Mouse (Mus musculus) liver (tissue): ENCODE measurements around the gene Uba3.

Experiments used
- DNase-seq: peaks from one replicate; pipeline ENCODE4 v3.0.0-alpha.2; 2020; ENCODE audit warnings: mixed read lengths

The Uba3 gene

DNA sequence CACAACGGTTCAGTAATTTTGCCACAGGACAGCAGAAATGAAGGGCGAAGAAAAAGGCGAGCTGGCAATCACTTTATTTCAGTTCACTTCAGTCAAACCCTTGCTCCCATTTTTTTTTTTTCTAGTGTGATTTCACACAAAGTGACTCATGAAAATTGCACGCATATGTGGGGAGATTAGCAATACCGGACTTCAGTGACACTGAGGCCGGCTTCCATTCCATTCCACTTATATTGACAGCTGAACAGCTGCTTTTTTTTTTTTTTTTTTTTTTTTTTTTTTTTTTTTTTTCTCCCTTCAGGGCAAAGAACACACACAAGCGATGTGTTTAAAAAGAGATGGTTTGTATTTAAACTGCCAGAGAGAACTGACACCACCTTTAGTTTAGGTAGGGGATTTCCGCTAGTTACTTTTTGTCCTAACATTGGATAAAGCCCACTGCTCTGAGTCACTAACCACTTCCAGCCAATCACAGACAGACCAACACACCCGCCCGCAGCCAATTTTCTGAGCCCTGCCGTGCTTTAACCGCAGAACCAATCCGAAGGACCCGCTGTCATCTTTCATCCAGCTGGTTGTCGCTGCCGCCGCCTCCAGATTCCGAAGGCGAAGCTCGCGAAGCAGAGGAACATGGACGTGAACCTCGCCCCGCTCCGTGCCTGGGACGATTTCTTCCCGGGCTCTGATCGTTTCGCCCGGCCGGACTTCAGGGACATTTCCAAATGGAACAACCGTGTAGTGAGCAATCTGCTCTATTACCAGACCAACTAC is 4.9 kb upstream of the Uba3 start, which contains the start of gene Arl6ip5:
Arl6ip5 (plus strand) TSS at position 499 of the 771 bp plus-strand sequence.
- DNase-seq = peak; percentile 91

DNA sequence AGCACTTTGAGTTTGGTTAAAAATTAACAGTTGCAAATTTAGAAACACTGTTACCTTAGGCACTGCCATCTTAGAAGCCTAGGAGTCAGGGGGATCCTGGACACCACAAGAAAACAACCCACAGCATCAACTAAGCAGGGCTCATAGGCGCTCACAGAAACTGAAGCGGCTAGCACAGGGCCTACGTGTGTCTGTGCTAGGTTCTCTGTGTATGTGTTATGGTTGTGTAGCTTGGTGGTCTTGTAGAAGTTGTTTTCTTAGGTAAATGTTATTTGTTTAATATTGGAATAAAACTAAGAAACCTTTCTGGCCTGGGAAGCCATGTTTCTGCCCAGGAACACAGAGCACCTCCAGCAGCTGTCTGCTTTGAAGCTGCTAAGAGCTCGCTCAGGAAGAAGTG is 4.3 kb upstream of the Uba3 start:
- DNase-seq = no peak

DNA sequence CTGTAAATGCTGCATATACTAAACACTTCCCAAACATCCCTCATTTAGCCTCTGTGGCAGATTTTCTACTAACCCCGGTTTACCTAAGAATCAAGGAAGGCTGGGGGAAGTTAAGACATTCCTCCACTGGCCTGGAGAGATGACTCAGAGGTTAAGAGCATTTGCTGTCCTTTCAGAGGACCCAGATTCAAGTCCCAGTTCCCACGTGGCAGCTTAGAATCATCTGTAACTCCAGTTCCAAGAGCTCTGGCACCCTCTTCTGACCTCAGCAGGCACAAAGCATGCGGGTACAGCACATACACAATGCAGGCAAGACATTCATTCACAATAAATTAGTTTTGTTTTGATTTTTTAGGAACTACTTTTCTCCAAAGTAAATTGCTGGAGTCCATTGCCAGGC is 3.8 kb upstream of the Uba3 start:
- DNase-seq = no peak

DNA sequence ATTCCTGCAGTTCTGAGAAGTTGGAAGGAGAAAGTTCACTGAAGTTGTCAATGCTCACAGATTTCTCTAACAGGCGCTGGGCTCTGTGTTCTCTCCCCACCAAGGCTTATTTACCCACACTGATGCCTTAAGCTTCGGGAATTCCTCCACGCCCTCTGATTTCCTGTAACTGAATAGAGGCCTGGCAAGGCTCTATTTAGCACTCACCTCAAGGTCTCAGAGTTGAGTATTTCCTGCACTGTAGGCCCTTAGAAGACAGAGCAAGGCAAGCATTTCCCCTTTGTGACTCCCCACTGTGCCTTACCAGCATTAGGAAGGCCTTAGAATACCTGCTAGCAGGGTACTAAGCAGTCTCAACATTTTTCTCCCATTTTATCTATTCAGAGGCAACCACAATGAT is 3.0 kb upstream of the Uba3 start:
- no peak for DNase-seq

DNA sequence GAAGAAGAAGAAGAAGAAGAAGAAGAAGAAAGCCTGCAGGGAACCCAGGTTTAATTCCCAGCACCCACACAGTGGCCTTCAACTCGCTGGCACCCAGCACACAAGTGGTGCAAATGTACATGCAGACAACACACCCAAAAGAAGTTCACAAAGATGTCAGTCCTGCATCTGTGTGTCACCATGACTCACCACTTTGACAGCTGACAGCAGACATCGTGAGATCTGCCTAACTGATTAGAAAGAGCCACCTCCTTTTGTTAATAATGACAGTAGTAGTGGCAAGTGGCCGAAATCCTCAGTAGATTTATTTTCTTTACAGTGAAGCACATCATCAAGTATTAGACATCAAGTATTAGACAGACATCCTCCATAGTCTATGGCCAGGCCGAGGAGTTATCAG is 1.6 kb upstream of the Uba3 start:
- peak; percentile 35 for DNase-seq

DNA sequence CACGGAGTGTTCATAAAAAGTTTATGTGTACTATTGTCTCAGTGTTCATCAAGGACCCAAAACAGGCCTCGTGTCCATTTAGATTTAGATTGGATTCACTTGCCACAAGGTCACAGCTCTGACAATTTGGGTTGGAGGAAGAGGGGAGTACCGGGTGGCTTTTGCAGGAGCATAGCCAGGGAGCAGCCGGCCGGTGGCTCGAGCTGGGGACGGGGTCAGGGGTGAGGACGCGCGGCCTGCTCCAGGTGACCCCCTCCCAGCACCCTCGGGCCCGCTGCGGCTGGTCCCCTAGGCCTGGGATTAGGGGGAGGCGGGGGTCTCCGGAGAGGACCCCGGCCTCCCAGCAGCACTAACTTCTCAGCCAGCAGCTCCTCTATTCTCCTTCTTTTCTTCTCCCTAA is 495 bp downstream of the Uba3 start:
- DNase-seq = peak; percentile 51

DNA sequence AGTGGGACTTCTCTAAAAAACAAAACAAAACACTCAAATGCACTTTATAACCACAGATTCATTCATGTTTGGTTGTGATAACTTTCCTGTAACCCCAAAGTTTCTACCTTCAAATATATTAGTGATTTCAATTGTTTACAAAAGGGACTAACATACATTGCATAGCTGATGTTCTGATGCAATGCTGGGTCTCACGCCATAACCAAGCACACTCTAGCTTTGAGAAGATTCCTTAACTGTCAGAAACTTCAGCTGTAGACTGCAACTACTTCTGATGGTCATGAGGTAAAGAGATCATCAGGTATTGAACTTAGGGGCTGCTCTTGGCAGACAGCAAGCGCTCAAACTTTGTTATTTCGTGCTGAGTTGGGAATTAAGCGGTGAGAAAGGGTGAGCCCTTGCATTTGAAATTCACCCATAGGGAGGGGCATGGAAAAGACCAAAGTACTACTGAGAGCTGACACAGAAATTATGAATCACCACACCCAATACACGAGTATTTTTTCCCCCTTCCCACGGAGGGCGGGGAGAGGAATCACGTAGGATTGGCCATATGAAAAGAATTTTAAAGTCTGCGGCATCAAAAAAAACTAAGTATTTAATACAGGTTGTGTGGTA is 1.1 kb downstream of the Uba3 start:
- DNase-seq = peak; percentile 7

DNA sequence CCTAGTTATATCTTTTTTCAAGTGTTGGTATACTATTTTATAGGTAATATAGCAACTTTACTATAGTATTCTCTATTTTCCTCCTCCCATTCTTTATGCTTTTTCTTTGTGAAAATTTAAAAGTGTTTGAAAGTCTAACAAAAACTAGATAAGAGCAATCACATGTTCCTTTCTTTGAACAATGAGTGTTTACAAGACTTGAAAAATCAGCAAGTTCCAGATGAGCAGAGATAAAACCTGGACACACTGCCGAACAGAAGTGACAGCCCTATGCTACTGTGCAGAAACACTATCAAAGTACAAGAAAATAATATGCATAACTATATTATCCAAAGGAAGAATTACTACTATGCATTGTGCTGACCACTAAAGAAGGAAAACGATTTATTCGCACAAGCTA is 3.0 kb downstream of the Uba3 start:
- no peak for DNase-seq

DNA sequence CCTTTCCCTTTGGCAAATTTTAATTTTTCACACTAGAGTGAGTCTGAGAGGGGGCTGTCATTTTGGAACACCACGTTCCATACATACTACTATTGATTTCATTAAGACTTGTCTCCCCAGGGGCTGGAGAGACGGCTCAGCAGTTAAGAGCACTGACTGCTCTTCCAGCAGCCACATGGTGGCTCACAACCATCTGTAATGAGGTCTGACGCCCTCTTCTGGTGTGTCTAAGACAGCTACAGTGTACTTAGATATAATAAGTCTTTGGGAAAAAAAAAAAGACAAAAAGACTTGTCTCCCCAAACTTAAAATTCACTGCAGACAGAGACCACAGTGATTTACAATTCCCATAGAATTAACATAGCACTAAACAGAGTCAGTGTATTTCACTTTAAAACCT is 5.0 kb downstream of the Uba3 start:
- no peak for DNase-seq

DNA sequence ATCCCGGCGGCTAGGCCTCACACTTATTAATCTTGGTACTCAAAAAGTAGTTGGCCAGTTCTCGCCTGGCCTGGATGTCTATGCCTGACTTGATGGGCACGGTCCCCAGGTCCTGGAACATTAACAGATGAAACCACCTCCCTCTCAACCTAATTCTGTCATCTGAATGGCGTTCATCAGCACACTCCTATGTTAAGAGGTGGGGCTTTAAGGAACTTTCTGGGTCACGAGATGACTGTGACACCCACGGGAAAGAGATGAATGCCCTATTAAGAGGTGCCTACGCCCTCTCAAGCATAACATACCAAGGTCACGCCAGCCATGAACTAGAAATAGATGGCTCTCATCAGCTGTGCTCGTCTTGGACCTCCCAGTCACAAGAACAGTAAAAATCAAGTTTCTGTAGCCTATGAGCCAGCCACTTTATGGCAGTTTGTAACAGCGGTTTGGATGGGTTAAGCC is 26.0 kb downstream of the Uba3 start:
- DNase-seq = no peak

DNA sequence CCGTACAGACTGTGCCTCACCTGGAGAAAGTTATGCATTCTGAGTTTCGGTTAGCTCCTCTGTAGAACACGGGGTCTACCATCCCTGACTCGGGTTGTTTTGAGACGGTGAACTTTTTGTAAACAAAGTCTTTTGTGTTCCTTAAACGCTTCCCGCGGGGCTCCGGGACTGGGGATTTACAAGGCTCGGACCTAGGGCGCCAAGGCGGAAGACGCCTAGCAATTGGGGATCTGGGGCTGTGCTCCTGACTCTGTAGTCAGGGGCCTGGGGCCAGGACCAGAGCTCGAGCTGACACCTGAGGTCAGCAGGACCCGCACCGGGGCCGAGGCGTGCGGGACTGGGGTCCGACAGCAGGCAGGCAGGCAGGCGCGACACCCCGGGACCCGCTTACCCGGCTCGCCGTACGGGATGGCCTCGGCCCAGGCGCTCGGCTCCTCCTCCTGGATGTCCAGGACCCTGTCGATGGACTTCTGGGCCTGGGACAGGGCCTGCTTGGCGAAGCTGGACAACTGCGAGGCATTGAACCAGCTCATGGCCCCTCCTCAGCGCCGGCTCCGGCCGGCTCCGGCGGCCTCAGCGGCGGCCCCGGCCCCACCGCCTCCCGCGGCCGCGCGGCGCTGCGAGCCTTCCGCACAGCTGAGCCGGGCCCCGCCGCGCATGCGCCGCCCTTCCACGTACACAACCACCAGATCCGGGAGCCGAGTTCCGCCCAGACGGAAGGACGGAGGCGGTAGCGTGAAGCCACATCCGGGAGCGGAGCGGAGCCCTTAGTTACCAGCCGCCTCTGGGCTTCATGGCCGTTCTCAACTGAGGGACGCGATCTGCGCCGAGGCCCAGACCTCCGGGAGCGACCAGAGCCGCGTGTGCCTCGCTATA is 26.7 kb downstream of the Uba3 start, which contains the start of gene Tmf1:
Tmf1 (minus strand) TSS at position 632 of the 876 bp plus-strand sequence.
- peak; percentile 98 for DNase-seq

DNA sequence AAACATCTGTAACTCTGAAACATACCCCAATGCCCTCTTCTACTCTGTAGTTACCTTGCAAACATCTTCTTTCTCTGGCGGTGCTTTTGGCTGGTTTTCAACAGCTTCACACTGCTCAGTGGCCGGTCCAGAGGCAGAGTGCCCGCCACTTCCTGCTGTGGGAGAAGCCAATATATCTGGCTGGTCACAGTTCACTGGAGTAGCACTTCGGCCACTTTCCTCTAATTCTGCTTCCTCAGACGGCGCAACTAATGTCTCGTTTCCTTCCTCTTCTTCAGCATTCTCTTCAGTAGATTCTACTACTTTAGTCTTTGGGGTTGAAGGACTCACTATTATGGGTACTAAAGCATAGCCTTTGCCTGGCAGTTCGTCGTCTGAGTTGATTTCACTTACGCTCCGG is 29.7 kb downstream of the Uba3 start:
- DNase-seq = no peak

DNA sequence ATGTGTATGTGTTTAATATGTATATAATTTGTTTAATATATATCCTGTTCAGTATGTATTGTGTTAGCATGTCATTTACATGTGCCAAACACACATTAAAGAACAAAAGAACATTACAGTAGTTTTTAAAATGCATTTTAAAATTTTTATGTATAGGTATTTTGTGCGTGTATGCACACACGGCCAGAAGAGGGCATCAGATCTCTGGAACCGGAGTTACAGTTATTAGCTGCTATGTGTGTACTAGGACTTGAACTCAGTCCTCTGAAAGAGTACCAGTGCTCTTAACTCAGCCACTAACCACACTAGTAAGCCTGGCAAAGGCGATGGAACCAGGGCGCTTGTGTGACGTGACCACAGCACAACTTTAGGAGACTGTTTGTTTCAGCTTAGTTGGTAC is 55.3 kb downstream of the Uba3 start:
- DNase-seq = no peak

DNA sequence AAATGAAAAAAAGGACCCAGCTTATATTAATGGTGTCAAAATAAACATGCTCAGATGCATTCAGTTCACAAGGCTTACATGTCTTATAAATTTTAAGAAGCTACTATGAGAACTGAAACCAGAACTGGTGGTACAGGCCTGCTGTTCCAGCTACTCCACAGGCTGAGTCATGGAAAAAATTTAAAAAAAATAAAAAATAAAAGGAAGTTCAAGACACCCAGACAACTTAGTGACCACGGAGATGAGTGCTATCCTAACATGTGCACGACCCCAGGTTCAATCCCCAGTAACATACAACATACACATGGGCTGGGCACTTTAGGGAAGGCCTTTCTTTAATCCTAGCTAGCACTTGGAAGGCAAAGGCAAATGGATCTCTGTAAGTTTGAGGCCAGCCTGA is 55.7 kb downstream of the Uba3 start:
- DNase-seq = no peak

DNA sequence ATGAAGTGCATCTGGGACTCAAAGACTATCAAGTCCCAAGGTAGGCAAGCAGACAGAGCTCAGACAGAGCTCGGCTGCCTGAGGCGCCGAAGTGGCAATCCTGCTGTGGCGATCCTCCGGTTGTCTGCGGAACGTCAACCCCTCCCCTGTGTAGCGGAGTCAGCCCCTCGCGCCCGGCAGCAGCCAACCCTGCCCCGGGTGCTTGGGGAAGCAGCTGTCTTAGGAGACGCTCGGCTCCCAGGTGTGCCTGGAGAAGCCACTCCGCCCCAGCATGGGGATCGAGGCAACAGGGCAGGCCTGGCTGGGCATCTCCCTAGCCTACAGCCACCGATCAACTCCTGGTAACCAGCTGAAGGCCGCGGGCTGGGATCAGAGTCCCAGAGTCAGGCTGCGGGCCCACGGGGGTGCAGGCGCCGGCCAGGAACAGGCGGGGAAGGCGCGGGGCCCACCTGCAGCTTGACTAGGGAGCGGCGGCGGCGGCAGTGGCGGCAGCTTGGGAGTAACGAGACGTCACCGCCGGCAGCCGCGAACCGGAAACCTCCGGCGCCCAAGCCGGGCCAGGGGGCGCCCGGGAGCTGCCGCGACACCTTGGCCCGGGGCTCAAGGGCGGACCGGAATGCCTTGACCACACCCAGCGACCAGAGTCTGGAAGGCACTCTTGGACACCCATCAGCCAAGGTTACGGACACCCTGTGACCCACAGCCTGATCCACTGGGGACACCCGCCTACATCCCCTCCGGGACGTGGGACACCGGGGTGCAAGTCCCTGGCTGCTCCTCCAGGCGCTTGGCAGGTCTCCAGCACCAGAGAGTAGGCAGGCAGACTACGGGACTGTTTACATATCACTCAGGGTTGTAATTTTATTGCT is 56.8 kb downstream of the Uba3 start, which contains the start of gene Eogt:
Eogt (minus strand) TSS at position 800 of the 869 bp plus-strand sequence.
- peak; percentile 83 for DNase-seq

DNA sequence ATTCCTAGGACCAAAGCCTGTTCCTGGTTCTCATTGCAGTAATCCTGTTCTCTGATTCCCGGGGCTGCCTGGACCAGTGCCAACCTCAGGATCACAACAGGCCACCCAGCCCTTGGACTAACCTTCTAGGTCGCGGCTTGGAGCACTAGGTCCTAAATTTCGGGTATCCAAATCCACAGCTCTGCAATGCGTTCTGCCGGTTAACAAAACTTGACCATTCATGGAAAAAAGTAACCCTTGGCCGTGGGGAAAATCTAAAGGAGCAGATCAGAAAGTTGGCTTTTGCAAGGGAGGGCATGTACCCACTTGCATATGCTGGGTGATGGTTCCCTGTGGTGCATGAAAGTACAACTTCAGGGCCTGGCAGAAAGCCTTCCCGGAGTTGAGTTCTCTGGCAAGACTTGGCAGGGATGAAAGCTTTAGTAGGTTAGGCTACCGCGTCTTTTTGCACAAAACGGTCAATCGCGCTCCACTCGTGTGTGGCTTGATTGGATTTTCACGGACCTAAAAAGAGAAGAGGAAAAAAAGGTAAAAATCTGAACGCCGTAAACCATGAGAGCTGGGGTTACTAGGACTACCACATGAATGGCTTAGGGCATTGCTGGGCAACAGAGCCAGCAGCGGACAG is 57.6 kb downstream of the Uba3 start:
- peak; percentile 24 for DNase-seq

DNA sequence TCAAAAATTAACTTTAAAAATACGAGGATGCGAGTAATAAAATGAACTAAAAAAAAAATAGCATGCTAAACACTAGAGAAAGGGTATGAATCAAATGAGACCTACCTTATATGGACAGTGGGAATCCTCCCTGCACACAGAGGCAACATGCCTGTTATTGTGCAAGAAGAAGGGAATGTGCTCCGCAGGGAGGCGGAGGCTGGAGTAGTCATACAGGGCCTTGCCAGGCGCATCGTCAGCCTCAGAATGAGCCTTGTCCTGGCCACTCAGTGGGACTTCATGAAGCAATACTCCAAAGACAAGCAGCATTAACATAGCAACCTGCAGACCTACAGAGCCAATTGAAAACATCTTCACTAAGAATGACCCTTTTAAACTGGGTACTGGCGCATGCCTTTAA is 60.3 kb downstream of the Uba3 start:
- no peak for DNase-seq

DNA sequence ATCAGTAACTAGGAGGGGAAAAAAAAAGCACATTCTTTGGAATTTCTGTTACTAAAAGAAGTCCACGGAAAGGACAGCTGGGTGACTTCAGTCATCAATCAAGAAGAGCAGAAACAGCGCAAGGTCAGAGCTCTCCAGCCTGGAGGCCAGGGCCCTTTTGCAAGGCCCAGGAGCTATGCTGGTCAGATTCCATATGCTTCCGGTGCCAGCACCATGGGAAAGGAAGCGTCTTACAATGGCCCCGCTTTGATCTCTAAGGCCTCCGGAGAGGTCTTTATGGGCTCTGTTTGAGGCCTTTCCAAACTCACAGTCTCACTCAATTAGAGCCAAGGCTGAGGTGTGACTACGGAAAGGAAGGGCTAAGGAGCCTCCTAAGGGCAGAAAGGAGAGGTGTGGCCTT is 61.1 kb downstream of the Uba3 start:
- no peak for DNase-seq

DNA sequence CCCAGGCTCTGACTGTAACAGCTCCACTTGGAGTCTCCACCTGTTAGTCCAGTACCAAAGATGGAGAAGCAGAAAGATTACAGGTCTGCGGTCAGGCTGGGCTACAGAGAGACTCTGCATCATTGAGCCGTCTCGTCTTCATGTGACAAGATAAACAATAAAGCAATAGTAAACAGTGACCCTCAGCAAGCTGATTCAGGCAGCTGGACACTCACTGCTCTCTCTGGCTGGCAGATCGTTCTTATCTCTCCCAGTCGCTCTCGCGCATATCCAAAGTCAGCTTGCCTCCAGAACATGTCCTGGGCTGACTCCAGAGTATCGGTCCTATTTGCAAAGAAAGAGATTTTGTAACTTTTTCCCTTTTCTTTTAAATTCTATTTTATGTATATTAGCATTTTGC is 62.8 kb downstream of the Uba3 start:
- DNase-seq = no peak

DNA sequence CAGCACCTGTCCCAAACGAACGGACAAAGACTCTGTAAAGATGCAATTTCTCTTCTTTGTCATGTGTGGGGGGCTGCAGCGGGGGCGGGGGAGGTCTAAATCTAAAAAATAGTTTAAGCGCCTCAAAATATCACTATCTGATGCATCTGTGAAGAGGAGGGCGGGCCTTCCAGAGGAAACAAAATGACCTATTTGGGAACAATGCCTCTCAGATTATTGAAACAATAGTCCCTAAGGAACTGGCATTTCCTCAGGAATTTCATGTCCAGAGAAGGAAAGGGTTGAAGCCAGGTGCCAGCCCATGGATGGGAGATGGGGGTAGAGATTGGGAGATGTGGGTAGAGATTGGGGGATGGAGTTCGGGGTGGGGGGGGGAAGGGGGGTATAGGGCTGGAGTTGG is 63.6 kb downstream of the Uba3 start:
- DNase-seq = no peak
